Mouse (Mus musculus) embryo, embryonic 11 days (tissue): ENCODE data around the gene Prrg2.

ENCODE experiments used
- DNase-seq: peaks from one replicate; pipeline ENCODE4 v3.0.0-alpha.2; 2015

Gene Prrg2

DNA sequence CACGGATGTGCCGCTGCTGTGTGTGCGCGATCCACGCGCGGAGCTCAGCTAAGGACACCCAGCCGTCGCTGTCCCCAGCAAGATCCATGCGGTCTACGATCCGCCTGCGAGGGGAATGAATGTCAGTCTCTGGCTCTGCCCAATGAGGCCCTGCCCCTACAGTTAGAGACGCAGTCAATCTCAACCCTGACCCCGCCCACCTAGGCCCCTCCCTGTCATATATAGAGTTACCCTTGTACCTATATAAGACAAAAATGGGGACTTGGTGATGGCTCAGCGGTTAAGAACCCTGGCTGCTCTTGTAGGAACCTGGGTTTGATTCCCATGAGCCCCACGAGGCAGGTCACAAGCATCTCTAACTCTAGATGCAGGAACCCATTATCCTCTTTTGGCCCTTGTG is 26.1 kb upstream of the Prrg2 start:
- no peak for DNase-seq

DNA sequence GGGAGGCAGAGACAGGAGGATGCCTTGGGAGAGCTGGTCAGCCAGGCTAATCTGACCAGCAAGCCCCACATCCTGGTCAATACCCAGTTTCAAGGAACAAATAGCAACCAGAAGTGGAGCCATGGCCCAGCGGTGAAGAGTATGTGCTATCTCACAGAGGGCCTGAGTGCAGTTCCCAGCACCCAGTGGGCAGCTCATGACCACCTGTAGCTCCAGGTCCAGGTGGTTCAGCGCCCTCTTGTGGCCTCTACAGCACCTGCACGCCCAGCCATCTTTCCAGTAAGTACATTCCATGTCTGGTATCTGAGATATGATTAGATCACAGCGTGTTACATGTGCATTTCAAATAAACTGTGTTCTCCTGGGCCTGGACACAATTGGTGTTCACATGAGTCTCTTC is 23.6 kb upstream of the Prrg2 start:
- no peak for DNase-seq

DNA sequence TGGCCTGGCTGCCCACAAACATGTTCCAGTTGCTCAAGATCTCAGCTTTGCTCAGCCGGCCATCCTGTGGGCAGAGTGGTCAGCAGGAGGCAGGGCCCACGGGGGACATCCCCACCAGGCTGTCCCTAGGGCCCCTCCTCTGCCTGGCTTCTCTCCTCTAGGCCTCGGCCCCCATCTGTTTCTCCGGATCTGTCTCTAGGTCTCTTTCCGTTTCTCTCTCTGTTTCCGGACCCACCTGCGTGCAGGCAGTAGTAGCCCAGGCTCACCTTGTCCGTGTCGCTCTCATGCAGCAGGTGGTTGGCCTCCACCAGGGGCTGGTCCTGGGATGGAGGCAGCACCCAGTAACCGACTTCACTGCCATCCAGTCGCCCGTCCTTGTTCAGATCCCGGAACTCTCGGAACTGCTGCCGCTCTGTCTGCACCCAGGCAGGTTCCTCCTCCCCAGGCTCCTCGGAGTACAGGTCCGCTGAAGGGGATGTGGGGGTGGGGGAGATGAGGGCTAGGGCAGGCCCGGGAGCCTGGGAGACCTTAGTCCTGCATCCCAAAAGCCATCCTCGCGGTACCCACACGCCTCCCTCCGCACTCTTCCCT is 20.9 kb upstream of the Prrg2 start:
- DNase-seq = no peak

DNA sequence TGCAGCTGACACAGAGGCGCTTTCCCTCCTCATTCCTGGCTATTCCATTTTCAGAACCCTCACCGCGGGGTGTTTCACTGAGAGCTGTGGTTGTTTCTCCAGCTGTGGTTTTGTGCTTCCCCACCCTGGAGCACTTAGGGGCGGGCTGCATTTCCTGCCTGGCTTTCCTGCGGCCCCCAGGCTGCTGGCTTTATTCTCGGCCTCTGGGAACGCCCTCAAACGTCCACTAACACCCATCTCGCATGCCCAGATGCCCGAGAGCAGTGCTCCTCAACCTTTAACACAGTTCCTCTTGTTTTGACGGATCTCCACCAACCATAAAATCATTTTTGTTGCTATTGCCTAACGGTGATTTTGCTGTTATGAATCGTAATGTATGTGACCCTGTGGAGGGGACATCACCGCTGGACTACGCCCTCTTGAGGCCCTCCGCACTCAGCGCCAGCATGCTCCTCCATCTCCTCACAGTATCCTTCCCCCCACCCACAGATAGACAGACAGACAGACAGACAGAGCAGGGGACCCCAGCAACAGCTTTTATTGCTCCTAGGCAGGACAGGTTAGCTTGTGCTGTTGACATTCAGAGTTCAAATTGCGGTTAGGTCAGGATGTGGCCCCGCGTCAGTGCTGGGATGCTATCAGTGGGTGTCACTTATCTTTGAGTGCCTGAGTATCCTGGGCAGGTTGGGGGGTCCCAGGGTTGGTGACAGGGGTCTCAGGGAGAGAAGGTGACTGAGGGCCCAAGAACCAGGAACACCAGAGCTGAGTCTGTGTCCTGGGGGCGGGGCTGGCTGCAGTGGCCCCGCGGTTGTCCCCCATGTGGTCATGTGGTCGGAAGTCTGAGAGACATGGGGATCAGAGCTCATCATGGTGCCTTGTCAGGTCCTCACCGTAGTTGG is 20.2 kb upstream of the Prrg2 start:
- DNase-seq = peak; percentile 41

DNA sequence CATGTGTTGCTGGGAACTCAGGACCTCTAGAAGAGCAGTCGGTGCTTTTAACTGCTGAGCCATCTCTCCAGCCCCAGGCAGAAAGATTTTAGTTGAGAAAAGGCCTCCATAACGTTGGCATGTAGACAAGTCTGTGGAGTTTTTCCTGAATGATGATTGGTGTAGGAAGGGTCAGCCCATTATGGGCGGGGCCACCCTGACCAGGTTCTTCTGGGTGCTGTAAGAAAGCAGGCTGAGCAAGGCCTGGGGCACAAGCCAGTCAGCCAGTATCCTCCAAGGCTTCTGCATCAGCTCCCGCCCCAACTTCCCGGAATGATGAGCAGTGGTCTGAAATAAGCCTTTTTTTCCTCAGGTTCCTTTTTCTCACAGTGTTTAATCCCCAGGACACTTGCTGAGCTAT is 18.5 kb upstream of the Prrg2 start:
- DNase-seq = no peak

DNA sequence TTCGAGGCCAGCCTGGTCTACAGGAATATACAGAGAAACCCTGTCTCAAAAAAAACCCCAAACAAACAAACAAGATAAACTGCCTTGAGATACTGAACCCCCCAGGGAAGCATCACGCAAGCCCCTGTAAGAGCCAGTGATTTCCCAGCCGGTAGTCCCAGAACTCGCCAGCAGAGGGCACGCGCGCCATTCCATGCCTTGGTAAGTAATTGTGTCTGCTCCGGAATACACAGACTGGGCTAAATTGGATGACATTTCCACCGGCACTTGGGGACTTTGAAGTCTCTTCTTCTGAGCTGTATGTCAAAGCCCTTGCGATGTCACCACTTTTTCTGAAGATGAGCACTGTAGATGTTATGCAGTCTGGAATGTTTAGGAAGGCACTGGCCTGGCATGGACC is 17.4 kb upstream of the Prrg2 start:
- peak; percentile 89 for DNase-seq

DNA sequence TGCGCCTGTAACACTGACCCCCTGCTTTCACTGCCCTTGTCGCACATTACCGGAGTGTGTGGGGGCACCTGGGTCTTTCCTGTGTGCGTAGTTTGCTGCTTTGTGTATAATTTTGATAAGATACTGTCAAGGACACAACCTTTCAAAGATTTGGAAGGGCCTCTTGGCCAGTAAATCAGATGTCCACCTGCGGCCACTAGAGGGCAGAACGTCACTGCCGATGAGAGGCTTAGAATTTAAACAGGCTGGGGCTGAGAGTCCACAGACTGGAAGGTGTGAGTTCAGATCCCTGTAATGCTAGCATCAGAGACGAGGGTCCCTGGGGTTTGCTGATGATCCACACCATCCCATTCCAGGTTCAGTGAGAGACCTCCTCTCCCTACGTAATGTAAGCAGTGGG is 16.0 kb upstream of the Prrg2 start:
- peak; percentile 85 for DNase-seq

DNA sequence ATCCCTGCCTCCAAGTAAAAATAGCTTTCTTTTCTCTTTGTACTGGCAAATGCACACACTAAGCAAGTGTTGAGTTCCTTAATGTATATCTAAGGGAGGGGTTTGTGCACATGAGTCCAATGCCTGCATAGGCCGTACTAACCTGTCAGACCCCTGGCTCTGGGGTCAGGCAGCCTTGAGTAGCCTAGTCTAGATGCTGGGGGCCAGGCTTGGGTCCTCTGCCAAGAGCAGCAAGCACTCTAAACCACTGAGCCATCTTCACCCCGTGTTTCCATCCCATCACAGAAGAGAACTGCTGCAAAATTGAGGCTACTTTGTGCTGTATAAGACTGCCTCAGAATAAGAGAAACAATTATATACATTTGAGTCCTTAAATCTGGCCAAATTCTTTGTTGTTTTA is 15.4 kb upstream of the Prrg2 start:
- no peak for DNase-seq

DNA sequence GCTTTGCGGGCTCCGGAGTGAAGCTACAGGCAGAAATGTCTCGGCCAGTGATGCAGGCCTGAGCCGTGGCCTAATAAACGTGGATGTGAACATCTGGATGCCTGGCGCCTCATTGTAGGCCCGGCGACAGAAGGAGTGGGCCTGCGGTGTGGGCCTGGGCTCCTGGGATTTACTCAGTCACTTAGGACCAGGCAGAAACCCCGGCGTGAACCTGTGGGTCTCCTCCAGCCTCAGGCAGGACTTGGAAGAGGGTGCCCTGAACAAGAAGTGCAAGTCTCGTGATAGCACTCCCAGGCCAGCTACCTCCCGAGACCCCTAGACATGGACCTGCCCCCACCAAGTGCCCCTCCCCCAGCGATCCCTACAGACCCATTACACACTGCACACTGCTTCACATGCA is 14.8 kb upstream of the Prrg2 start:
- DNase-seq = no peak

DNA sequence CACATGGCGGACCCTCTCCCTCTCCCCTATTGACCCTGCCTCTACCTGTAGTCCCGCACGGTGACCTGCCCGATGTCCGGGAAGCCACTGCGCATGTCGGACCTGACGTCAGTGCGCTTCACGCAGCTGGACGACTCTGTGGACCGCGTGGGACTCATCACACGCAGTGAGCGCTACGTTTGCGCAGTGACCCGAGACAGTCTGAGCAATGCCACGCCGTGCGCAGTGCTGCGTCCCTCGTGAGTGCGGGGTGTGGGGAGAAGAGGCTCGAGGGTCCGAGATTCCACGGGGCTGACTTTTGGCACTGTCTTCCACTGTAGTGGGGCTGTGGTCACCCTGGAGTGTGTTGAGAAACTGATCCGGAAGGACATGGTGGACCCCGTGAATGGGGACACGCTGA is 14.0 kb upstream of the Prrg2 start:
- no peak for DNase-seq

DNA sequence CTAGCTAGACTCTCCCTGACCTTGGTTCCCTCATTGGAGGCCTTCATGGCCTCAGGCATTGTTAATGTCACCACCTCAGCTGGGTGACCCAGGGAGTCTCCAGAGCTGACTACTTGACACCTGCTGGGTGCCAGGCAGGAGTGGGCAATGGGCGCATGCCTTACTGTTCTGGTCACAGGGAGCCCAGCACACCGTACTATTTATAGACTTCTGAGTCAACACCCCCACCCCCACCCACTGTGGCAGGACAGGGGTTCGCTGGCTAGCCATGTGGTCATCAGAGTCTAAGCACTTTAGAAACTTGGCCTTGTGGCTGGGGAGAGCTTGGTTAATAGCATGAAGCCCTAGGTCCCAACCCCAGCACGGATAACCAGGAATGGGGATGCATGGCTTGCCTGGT is 12.9 kb upstream of the Prrg2 start:
- DNase-seq = no peak

DNA sequence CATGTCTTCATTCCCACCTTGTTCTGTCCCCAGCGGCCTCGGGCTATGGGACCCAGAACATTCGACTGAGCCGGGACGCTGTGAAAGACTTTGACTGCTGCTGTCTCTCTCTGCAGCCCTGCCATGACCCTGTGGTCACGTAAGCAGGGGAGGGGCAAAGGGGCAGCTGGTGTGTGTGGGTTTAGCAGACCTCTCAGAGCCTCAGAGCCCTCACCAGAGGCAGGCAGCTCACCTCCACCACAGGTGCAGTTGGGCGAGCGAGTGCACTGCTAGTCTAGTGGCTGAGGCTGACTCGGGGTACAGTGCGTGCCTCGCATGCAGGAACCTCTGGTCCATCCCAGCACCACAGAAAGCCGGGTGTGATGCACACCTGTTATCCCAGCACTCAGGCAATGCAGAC is 11.5 kb upstream of the Prrg2 start:
- no peak for DNase-seq

DNA sequence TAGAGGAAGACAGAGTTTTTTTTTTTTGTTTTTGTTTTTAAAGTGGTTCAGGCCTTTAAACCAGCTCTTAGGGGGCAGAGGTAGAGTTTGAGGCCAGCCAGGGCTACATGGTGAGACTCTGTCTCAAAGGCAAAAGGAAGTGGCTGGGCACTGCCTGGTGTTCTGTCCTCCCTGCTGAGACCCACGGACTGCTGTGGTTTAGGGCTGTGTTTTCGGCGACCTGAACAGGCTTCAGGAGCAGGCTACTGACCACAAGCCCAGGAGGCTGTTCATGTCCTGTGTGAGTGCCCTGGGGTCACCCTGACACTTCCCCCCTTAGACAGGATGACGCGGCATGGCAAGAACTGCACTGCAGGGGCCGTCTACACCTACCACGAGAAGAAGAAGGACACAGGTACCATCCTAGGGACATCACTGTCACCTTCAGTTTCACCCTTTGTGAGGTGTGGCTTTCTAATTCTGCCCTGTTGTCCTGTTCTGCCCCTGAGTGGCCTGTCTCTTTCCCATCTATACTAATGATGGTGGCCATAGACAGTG is 10.8 kb upstream of the Prrg2 start:
- DNase-seq = no peak

DNA sequence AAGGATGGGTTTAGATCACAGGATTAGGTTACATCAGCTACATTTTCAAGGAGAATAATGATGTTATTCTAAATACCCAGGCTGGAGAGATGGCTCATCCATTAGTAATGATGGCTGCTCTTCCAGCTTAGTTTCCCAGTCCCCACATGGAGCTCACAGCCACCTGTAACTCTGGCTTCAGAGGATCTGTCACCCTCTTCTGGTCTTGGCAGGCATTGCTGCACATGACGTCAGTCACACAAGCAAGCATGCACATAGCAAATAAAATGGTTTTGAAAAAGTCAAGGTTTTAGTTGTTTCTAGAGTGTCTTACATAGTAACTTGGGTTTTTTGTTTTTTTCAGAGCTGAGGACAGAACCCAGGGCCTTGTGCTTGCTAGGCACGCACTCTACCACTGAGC is 9.8 kb upstream of the Prrg2 start:
- DNase-seq = no peak

DNA sequence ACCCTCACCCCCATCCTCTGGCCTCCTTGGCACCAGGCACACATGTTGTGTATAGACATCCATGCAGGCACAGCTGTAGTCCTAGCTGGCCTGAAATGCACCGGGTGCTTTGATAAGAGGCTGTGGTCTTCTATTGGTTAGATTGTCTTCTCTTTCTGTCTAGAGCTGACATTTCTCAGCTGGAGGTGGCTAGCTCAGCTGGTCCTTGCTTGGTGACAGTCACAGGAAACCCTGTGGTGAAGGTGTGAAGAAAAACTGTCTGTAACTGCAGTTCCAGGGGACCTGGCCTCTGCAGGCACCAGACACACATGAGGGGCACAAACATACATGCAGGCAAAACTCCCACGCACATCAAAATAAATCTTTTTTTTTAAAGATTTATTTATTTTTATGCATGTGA is 7.2 kb upstream of the Prrg2 start:
- no peak for DNase-seq

DNA sequence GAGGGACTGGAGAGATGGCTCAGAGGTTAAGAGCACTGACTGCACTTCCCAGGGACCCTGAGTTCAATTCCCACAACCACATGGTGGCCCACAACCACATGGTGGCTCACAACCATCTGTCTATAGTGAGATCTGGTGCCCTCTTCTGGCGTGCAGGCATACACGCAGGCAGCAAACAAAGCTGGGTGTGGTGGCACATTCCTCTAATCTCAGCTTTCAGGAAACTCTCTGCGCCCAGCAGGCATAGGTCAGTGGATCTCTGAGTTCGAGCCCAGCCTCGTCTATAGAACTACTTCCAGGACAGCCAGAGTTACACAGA is 5.5 kb upstream of the Prrg2 start:
- DNase-seq = peak; percentile 72

DNA sequence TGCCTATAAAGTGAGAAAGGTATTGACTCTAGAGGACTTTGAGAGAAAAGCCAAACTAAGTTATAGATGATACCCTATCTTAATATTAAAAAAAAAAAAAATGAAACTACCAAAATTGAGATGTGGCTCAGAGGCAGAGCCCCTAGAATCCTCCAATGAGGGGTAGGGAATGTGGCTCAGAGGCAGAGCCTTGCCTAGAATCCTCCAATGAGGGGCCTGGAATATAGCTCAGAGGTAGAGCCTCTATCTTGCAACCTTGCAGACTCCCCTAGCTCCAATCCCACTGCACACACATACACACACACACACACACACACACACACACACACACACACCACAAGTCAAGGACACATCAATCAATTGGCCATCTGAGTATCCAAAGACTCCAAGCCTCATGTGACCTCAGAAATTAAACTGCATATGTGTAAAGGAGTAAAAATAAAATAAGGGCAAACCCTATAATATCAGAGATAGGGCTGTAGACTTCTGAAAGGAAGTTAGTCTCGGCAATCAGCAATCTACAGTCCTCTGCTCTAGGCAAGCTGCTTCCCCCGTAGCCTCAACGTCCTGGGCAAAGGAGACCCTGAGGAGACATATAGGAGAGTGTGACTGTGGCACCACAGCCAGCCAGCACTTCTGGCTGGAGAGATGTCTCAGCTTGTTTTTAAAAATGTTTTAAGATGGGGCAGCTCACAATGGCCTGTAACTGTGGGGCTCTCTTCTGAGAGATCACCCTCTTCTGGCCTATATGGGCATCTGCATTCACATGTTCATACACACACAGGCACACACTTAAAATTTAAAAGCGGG is 4.9 kb upstream of the Prrg2 start:
- no peak for DNase-seq

DNA sequence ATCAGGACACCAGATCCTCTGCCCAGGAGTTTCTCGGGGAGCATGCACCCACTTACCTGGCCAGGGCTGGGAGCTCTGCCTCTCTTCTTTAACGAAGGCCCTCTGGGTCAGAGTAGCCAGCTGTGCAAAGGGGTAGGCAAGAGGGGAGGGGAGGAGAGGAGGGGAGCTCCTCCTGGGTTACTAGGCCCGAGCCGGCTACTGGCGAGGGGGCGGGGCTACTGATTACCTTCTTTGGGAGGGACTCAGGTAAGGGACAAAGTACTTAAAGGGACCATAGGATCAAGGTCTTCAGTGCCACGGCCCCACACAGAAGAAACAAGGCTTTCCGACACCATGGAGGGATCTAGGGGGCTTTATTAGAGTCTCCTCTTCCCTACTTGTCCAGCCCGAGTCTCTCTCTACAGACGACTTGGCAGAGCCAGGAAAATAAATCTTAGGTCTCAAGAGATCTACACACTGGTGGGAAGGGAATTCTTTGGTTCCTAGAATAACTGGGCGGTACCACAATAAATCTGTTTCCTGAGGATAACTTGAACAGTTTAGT is 873 bp downstream of the Prrg2 start:
- DNase-seq = peak; percentile 37

DNA sequence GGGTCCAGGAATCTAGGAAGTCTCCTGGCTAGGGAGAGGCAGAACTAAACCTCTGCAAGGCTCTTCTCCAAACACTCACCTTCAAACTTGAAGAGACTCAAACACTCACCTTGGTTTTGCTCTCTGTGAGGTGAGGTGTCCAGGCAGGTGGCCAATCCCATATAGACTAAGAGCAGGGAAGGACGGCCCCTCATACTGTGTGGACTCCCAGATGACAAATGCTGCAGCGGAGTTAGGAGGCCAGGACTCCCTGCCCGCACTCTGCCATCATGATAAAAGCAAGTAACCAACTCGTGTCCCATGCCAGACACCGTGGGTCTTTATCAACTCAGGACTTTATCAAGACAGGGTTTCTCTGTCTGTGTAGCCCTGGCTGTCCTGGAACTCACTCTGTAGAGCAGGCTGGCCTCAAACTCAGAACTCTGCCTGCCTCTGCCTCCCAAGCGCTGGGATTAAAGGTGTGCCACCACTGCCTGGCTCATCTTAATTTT is 1.8 kb downstream of the Prrg2 start:
- no peak for DNase-seq

DNA sequence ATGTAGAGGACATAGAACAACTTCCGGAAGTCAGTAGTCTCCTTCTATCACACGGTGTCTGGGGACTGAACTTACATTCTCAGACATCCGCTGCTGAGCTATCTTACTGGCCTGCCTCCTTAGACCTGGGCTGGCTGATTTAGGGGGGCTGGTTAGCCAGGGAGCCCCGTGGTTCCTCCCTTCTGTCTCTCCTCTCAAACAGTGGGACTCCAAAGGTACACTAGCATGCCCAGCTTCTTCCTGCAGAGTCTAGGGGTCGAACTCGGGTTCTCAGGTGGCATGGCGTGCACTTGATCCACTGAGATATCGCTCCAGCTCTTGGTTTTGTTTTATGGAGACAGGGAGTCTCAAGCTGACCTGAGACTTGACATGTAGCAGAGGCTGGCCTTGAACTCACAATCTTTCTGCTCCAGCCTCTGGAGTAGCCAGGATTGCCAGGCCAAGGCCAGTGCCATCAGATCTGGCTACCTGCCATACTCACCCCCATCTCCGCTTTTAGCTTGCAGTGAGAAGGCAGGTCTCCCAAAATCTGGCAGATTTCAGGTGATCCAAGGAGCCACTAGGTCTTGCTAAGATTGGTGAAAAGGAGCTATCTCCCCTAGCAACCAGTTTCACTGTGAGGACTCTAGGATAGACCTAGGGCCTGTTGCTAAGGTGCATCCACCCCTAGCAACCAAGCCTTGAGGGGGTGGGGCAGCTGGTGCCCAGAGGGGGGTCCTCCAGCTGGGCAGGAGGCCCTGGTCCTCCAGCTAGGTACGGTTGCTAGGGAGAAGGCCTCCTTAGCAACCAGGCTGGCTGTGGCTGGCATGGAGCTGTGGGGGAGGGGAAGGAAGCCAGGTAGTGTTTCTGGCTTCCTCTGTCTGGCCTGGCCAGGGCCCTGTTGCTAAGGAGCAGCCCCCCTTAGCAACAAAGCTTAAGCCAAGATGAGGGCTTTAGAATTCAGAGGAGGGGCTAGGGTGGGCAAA is 3.6 kb downstream of the Prrg2 start:
- DNase-seq = peak; percentile 43

DNA sequence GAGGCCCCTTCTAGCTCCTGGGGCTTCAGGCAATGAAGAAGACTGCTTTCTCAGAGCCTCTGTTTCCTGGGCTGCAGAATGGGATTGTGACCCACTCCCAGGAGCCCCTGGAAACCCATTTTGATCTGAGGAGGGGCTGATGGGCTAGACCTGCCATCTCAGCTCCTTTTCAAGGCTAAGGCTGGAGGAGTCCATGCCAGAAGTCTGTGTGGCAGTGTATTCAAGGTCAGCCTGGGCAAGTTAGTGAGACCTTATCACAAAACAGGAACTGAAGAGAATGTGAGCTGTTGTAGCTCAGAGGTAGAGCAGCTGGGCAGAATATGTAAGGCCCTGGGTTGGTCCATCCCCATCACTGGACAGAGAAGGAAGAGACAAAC is 5.5 kb downstream of the Prrg2 start:
- no peak for DNase-seq

DNA sequence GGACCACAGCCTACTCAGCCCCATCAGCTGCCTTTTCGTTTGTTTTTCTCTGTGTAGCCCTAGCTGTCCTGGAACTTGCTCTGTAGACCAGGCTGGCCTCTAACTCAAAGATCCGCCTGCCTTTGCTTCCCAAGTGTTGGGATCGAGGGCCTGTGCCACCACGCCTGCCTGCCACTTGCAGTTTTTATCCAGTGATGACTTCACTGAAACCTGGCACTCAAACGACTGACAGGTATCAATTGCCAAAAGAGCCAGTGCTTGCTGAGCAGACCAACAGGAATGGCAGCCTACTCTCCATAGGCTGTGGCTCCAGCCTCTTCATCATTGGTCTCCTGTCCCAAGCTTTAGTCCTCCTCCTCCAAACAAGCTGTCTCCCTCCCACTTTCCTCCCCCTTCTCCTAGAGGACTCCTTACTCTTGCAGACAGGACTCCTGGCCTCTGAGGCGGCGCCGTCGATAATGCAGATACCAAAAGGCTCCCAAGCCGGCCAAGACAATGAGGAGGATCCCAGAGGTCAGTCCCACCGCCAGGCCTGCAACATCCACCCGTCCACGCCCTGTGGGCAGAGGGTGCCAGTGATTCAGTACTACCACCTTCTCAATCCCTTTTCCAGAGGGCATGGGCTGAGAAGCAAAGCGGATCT is 6.0 kb downstream of the Prrg2 start:
- no peak for DNase-seq
